Mouse (Mus musculus) hindbrain, postnatal 0 days (tissue): ENCODE data around the gene Dkc1. TPM values are rescaled to one million over a fixed set of nuclear protein-coding genes. Genes with fewer than 3 reads are reported as not detected.

Experiments
- ATAC-seq: fragments of 200-750 bp; cut with Nextera tagmentation; 2 replicates; pipeline ENCODE4 v1.8.0; 2017; ENCODE audit warnings: mild to moderate bottlenecking, moderate TSS enrichment, moderate library complexity
- DNase-seq: peaks from one replicate; pipeline ENCODE4 v3.0.0-alpha.2; 2015; ENCODE audit warnings: low spot score
- H3K27ac ChIP-seq: fragments of 300-500 bp; sonication (generic); 2 replicates; pipeline ENCODE4 v1.5.1; 2014; ENCODE audit warnings: mild to moderate bottlenecking
- H3K27me3 ChIP-seq: fragments of 300-500 bp; sonication (generic); 2 replicates; pipeline ENCODE4 v1.6.1; 2014; ENCODE audit warnings: low read length, mixed read lengths; ENCODE audit not compliant: insufficient read depth
- H3K36me3 ChIP-seq: fragments of 300-500 bp; sonication (generic); 2 replicates; pipeline ENCODE4 v1.6.1; 2014; ENCODE audit warnings: low read length, mixed read lengths; ENCODE audit not compliant: insufficient read depth
- H3K4me1 ChIP-seq: fragments of 300-500 bp; sonication (generic); 2 replicates; pipeline ENCODE4 v1.6.1; 2014; ENCODE audit warnings: antibody characterized with exemption, low read length, mixed read lengths; ENCODE audit not compliant: insufficient read depth
- H3K4me2 ChIP-seq: fragments of 300-500 bp; sonication (generic); 2 replicates; pipeline ENCODE4 v1.6.1; 2014; ENCODE audit warnings: low read depth, mild to moderate bottlenecking, low read length, moderate library complexity, mixed read lengths
- H3K4me3 ChIP-seq: fragments of 300-500 bp; sonication (generic); 2 replicates; pipeline ENCODE4 v1.5.1; 2014; ENCODE audit warnings: low read length
- H3K9ac ChIP-seq: fragments of 300-500 bp; sonication (generic); replicated peaks from 2 replicates; pipeline ENCODE4 v1.6.1; 2014; ENCODE audit warnings: mild to moderate bottlenecking, low read length, moderate library complexity, mixed read lengths
- H3K9me3 ChIP-seq: fragments of 300-500 bp; sonication (generic); 2 replicates; pipeline ENCODE4 v1.6.1; 2016; ENCODE audit warnings: low read length, mixed read lengths
- CTCF ChIP-seq: IDR thresholded peaks from 2 replicates; pipeline ENCODE4 v1.5.1; 2016; ENCODE audit warnings: antibody characterized with exemption, control low read depth, low read depth
- WGBS: fragments of 180-500 bp; shearing (Covaris S2); extraction: QIAGEN DNeasy Blood & Tissue Kit; methylation state at CpG from one replicate; pipeline ENCODE4 v1.1.7; 2014; 5-methylcytosine and 5-hydroxymethylcytosine counted together
- polyA plus RNA-seq: library from polyadenylated mRNA; unstranded; fragments of >200 nt; fragmentation: Nextera tagmentation; extraction: Ambion mirVana; gene quantifications from 2 replicates; pipeline ENCODE4 v1.2.1, GENCODE M21; 2015
- total RNA-seq: library from RNA; depleted of rRNA; stranded (reverse); fragments of >200 nt; gene quantifications from 2 replicates; pipeline ENCODE4 v1.2.3, GENCODE M21; 2014

Dkc1 gene
- total and polyA plus RNA-seq, 2 experiments from 2014 or later: 9.2 to 56.6 TPM

DNA sequence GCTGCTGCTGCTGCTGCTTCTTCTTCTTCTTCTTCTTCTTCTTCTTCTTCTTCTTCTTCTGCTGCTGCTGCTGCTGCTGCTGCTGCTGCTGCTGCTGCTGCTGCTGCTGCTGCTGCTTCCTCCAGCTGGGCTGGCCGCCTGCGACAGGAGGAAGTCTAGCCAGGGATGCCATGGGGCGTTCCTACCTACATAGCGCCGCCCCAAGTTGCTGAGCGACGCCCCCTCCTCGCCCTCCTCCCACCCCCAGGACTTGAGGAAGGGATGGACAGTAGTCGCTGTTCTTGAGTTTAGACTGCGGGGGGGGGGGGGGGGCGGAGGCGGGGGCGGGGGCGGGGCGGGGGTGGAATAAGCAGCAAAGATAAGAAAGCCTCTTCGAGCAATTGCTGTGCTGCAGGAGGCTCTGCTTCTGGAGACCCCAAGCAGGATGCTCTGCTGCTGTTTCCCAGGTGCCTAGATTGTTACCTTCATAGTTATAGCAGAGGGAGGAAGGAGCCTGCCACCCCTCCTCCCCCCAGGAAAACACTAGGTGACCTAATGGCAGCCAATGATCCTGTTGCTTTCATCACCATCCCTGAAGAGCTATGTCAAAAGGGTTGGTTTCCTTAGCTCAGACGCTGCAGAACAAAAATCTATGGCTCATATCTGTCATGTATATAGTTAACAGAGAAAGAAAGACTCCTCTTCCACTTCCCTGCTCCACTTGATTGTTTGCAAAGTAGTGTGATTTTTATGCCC lies 10.7 kb upstream of the Dkc1 start, which contains the start of gene Gab3:
Gene Gab3 (minus strand): TSS at position 685 of the 735 bp plus-strand sequence.
- DNase-seq: peak; percentile 56
- 16% methylated on average over 13 of the region's 17 CpGs for WGBS
- TF ChIP-seq CTCF: no peak
- peak within 1 kb of the TSS; percentile 32; the same call in 1 of the 2 replicates for H3K27ac ChIP-seq
- no peaks in the 10 kb centered on the region for H3K9me3 ChIP-seq
- ATAC-seq: peak; percentile 94
- H3K36me3 ChIP-seq: no peaks in the 10 kb centered on the region
- H3K4me1 ChIP-seq: no peaks in the 10 kb centered on the region
- peak within 1 kb of the TSS; percentile 58 for H3K4me2 ChIP-seq
- peak within 1 kb of the TSS; percentile 46 for H3K4me3 ChIP-seq
- H3K27me3 ChIP-seq: no peaks in the 10 kb centered on the region
- peak within 1 kb of the TSS; percentile 30; the same call in 1 of the 2 replicates for H3K9ac ChIP-seq

DNA sequence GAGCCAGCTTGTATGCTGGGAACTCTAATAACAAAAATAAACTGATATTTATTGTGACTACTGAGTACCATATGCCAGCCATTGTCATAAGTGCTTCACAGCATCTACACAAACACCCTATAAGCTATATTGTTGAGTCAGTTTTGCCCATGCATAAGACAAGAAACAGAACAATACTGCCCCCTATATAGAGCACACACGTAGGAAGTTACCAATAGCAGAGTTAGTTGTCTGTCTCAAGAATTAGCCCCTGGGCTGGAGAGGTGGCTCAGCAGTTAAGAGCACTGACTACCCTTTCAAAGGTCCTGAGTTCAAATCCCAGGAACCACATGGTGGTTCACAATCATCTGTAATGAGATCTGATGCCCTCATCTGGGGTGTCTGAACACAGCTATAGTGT lies 10.0 kb upstream of the Dkc1 start:
- H3K27me3 ChIP-seq: no peaks in the 10 kb centered on the region
- ATAC-seq: 0 out of 2 replicates have a peak, but pooled peaks have one; percentile 28
- no peaks in the 10 kb centered on the region for H3K9me3 ChIP-seq
- H3K4me3 ChIP-seq: no peak overlapping the region
- DNase-seq: peak; percentile 5
- no peak overlapping the region for H3K9ac ChIP-seq
- H3K4me1 ChIP-seq: no peaks in the 10 kb centered on the region
- 34% methylated on average over 1 of the region's 1 CpGs for WGBS
- H3K4me2 ChIP-seq: no peak overlapping the region
- no peak overlapping the region for H3K27ac ChIP-seq
- no peaks in the 10 kb centered on the region for H3K36me3 ChIP-seq
- TF ChIP-seq CTCF: 0 out of 2 replicates have a peak, but pooled peaks have one; percentile 18

DNA sequence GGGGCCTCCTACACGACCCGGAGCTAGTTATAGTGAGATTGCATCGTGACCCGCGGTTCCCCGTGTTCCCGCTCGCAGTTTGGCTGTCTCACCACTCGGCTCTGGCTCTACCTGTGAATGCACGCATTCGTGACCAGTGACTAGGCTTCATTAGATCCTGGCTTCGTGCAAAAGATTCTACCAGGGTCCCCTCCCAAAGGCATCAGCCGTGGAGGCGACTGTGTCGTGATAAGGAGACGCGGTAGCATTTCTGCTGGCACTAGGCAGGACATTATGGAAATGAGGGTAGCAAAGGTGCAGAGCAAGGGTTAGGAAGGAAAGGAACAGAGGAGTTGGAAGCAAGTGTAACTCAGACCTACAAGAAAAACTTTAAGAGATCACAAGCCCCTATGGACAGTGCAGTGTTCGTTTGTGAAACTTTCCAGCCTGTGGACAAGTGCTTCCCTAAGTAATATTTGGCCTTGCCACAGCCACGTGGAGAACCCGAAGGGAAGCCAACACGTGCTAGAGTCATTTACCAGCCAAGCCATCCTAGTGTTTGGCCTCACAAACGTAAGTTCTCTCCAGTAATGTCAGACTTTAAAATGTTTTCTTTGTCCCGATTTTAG lies 613 bp downstream of the Dkc1 start:
- Histone ChIP-seq H3K36me3 (no peaks in the 10 kb centered on the region), H3K27ac (peak overlapping the region; percentile 67), H3K27me3 (no peaks in the 10 kb centered on the region), H3K9ac (peak overlapping the region; percentile 48; the same call in 1 of the 2 replicates), H3K4me1 (no peaks in the 10 kb centered on the region), H3K4me3 (peak overlapping the region; percentile 55), H3K9me3 (no peaks in the 10 kb centered on the region), H3K4me2 (peak overlapping the region; percentile 64)
- 27% methylated on average over 23 of the region's 23 CpGs for WGBS
- DNase-seq (peak; percentile 11), ATAC-seq (no peak)
- TF ChIP-seq CTCF: no peak

DNA sequence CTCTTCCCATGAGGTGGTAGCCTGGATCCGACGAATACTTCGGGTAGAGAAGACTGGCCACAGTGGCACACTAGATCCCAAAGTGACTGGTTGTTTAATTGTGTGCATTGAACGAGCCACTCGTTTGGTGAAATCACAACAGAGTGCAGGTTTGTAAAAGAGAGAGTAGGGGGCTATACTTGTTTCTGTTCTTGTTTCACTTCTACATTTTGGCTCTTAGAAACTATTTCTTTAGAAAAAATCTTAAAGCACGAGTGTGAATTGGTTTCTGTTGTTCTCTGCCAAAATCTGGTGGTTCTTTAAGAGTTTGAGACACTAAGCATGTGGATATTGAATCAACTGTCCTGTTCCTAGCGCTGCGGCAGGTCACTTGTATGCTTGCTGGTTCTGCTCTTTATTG lies 3.1 kb downstream of the Dkc1 start:
- no peaks in the 10 kb centered on the region for H3K27me3 ChIP-seq
- 90% methylated on average over 8 of the region's 8 CpGs for WGBS
- no peak overlapping the region for H3K4me3 ChIP-seq
- no peaks in the 10 kb centered on the region for H3K4me1 ChIP-seq
- no peak for TF ChIP-seq CTCF
- no peak overlapping the region for H3K4me2 ChIP-seq
- H3K27ac ChIP-seq: no peak overlapping the region
- H3K9ac ChIP-seq: no peak overlapping the region
- no peaks in the 10 kb centered on the region for H3K9me3 ChIP-seq
- DNase-seq (no peak), ATAC-seq (no peak)
- H3K36me3 ChIP-seq: no peaks in the 10 kb centered on the region

DNA sequence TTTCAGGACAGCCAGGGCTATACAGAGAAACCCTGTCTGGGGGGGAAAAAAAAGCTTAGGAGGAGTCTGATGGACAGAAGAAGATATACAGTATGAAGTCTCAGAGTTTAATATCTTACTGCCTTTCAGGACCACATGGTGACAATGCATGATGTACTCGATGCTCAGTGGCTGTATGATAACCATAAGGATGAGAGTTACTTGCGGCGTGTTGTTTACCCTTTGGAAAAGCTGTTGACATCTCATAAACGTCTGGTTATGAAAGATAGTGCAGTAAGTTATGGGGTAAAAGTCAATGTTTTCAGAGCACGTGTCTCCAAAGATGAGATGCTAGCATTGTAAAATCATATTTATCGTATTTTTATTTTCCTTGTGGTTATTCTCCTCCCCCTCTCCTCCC lies 6.6 kb downstream of the Dkc1 start:
- Histone ChIP-seq H3K9ac (no peak overlapping the region), H3K36me3 (peaks cover 9% of the 10 kb centered on the region; the same call in 1 of the 2 replicates), H3K4me1 (no peaks in the 10 kb centered on the region), H3K27ac (no peak overlapping the region), H3K4me2 (no peak overlapping the region), H3K9me3 (no peaks in the 10 kb centered on the region), H3K27me3 (no peaks in the 10 kb centered on the region), H3K4me3 (no peak overlapping the region)
- WGBS: 87% methylated on average over 6 of the region's 6 CpGs
- TF ChIP-seq CTCF: no peak
- ATAC-seq (no peak), DNase-seq (no peak)

DNA sequence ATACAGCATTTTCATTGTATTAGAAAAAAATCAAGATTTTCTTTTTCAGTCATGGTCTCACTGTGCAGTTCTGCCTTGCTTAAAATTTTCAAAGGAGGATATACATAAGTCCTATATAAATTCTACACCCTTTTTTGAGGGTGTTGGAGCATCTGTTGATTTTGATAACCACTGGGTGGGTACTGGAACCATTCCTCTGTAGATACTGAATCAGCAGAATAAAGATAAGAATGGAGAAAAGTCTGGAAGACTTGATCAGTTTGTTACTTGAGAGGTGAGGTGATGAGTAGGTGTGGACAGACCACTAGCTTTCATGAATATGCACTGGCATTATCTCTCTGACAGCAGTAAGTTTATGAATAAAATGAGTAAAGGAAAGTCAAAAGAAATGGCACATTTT lies 19.9 kb downstream of the Dkc1 start:
- Histone ChIP-seq H3K27me3 (no peaks in the 10 kb centered on the region), H3K9ac (no peak overlapping the region), H3K27ac (no peak overlapping the region), H3K4me3 (no peak overlapping the region), H3K4me2 (no peak overlapping the region), H3K4me1 (no peaks in the 10 kb centered on the region), H3K36me3 (0 out of 2 replicates have a peak, but pooled peaks cover 3% of the 10 kb centered on the region), H3K9me3 (no peaks in the 10 kb centered on the region)
- TF ChIP-seq CTCF: no peak
- DNase-seq (no peak), ATAC-seq (no peak)

DNA sequence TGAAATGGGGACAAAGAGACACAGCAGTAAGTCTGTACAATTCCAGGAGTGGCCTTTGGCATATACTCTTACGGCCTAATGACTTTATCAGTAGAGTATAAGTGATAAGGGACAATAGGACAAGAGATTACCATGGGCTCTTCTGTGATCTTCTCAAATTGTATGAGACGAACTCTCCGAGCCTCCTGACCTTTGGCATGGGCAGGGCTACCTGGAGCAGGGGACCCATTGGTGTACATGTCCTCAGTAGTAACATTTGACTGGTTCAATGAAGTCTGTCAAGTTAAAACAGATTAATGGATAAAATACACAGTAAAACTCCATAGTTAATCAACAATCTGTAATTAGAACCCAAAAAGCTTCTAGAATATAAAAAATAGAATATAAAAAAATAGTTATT lies 30.0 kb downstream of the Dkc1 start:
- DNase-seq: no peak
- 86% methylated on average over 3 of the region's 3 CpGs for WGBS
- ATAC-seq: no peak

More for the DNA sequence above, 30.0 kb downstream of the Dkc1 start:
- no peak overlapping the region for H3K4me3 ChIP-seq
- no peak overlapping the region for H3K27ac ChIP-seq
- no peak overlapping the region for H3K9ac ChIP-seq
- H3K36me3 ChIP-seq: no peaks in the 10 kb centered on the region
- TF ChIP-seq CTCF: no peak
- no peaks in the 10 kb centered on the region for H3K27me3 ChIP-seq
- H3K4me1 ChIP-seq: no peaks in the 10 kb centered on the region
- H3K4me2 ChIP-seq: no peak overlapping the region
- no peaks in the 10 kb centered on the region for H3K9me3 ChIP-seq
